Mouse (Mus musculus): ENCODE results near the gene Mrpl22. TPM values are rescaled to one million over a fixed set of nuclear protein-coding genes. Genes with fewer than 3 reads are reported as not detected.
"Not testable (repeated sequence)": the region's sequence is repeated elsewhere in the genome, so short reads cannot be mapped to it uniquely, and the experiment has no call there.

Mrpl22 gene
- polyA plus RNA-seq, 1 experiment from 2014 or later: 111 TPM

DNA sequence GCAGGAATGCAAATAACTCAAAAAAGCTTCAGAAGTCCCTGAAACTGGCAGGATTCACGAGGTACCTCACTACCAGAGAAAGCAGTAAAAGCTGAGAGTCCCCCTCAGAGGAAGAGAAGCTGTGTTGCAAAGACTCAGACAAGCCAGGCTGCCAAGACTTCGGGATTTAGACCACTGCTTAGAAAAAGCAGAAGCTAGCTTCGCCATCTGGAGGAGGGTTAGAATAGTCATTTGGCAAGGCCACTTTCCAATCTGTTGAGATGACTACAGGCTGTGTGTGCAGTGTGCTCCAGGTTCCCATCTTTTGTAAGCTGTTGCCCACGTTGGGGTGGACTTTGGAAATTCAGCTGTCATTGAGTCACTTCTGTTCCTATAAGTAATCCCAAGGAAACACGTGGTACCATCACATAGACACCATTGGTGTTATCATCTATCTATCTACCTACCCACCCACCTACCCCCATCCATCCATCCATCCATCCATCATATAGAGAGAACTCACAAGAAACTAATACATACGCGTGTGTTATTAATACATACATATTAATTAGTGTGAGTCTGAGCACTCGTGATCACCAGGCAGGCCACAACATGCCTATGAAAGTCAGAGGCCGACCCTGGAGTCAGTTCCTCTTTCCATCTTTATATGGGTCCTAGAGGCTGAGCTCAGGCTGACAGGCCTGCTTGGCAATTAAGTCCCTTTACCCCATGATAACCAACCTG, 27.6 kb upstream of the Mrpl22 start:
- 90% methylated on average over 9 of the region's 9 CpGs for WGBS
- H3K4me1 ChIP-seq: no peaks in the 10 kb centered on the region
- no peaks in the 10 kb centered on the region for H3K9me3 ChIP-seq
- peaks cover 89% of the 10 kb centered on the region for H3K36me3 ChIP-seq
- no peak overlapping the region for H3K27ac ChIP-seq
- H3K4me3 ChIP-seq: no peak overlapping the region
- H3K9ac ChIP-seq: no peak overlapping the region
- H3K27me3 ChIP-seq (replicated peaks): no peaks in the 10 kb centered on the region
- H3K4me2 ChIP-seq (replicated peaks): no peak overlapping the region
- no peak for ATAC-seq (ENCODE audit: low FRiP score, low read depth)

DNA sequence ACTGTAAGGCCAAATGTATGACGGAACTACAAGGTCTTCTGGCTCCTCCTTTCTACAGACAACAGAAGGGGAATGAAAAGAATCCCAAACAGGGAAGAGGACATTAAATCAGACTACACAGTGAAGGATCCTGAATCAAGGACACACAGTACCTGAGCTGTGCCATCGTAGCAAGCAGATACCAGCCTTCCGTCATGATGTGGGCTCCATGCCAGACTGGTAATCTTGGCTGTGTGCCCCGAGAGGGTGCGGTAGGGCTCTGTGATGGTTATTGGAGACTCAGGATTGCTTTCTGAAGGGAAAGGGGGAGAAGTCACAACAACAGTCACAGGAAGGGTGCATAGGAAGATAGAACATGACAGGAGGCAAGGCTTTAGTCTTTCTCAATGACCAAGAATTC, 25.2 kb upstream of the Mrpl22 start:
- no peaks in the 10 kb centered on the region for H3K4me1 ChIP-seq
- H3K4me3 ChIP-seq: no peak overlapping the region
- no peaks in the 10 kb centered on the region for H3K27me3 ChIP-seq (replicated peaks)
- 96% methylated on average over 5 of the region's 5 CpGs for WGBS
- H3K27ac ChIP-seq: no peak overlapping the region
- no peaks in the 10 kb centered on the region for H3K9me3 ChIP-seq
- no peak overlapping the region for H3K9ac ChIP-seq
- peaks cover 83% of the 10 kb centered on the region for H3K36me3 ChIP-seq
- no peak for ATAC-seq (ENCODE audit: low FRiP score, low read depth)
- H3K4me2 ChIP-seq (replicated peaks): no peak overlapping the region

DNA sequence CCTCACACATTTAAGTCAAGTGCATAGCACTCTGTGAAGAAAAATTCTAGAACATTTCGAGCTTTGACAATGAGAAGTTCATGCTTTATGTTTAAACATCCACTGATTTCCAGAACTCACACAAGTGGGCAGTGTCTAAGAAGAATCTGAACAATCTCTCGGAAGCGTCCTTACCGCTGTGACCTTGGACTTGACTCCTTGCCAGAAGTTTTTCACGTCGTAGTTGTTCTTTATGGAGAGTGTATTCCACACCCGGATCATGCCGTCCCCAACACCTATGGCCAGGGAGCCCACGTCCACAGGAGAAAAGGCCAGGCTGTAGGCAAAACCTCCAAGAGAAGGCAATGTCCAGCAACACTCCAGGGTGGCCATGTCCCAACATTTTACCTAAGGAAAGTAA, 16.0 kb upstream of the Mrpl22 start:
- no peaks in the 10 kb centered on the region for H3K9me3 ChIP-seq
- H3K4me3 ChIP-seq: no peak overlapping the region
- 96% methylated on average over 9 of the region's 9 CpGs for WGBS
- H3K9ac ChIP-seq: no peak overlapping the region
- H3K36me3 ChIP-seq: peaks cover 79% of the 10 kb centered on the region
- H3K4me1 ChIP-seq: no peaks in the 10 kb centered on the region
- no peak overlapping the region for H3K27ac ChIP-seq
- no peak for ATAC-seq (ENCODE audit: low FRiP score, low read depth)
- no peaks in the 10 kb centered on the region for H3K27me3 ChIP-seq (replicated peaks)
- H3K4me2 ChIP-seq (replicated peaks): no peak overlapping the region

DNA sequence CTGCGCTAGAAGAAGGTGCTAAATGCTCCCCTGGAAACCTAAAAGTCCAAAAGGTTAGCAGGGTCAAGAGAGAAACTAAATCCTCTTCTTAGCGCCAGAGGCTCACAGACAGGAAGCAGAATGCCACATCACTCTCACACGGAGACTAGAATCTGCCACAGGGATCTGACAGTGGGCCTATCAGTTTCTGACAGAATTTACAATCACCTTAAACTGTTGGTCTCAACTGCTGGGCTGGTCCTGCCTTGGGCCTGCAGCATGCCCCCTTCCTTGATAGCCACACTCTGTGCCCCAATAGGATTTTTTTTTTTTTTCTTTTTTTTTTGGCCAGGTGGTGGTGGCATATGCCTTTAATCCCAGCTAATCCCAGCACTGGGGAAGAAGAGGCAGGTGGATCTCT, 14.6 kb upstream of the Mrpl22 start:
- no peak overlapping the region for H3K4me2 ChIP-seq (replicated peaks)
- H3K9ac ChIP-seq: no peak overlapping the region
- H3K36me3 ChIP-seq: peaks cover 79% of the 10 kb centered on the region
- 92% methylated on average over 3 of the region's 3 CpGs for WGBS
- no peak overlapping the region for H3K4me3 ChIP-seq
- no peaks in the 10 kb centered on the region for H3K9me3 ChIP-seq
- H3K4me1 ChIP-seq: no peaks in the 10 kb centered on the region
- no peak for ATAC-seq (ENCODE audit: low FRiP score, low read depth)
- no peaks in the 10 kb centered on the region for H3K27me3 ChIP-seq (replicated peaks)
- no peak overlapping the region for H3K27ac ChIP-seq

DNA sequence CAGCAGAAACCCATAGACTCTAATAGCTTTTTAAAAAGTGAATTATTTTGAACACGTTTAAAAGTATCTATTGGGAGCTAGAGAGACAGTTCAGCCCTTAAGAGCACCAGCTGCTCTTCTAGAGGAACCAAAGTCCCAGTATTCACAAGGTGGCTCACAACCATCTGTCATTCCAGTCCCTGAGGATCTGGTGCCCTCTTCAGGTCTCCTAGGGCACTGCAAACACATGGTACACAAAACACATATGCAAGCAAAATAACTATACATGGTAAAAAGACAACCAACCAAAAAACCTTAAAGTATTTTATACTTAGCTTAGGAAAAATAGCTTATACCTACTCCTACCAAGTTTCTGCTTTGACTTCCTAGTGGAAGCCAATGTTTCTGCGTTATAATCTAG, 6.4 kb upstream of the Mrpl22 start:
- peaks cover 5% of the 10 kb centered on the region for H3K9me3 ChIP-seq
- H3K4me1 ChIP-seq: peaks cover 6% of the 10 kb centered on the region; the same call in 1 of the 2 replicates
- H3K27me3 ChIP-seq (replicated peaks): no peaks in the 10 kb centered on the region
- H3K27ac ChIP-seq: no peak overlapping the region
- H3K36me3 ChIP-seq: peaks cover 47% of the 10 kb centered on the region
- H3K4me3 ChIP-seq: no peak overlapping the region
- H3K4me2 ChIP-seq (replicated peaks): no peak overlapping the region
- no peak for ATAC-seq (ENCODE audit: low FRiP score, low read depth)
- WGBS: 93% methylated on average over 2 of the region's 2 CpGs
- H3K9ac ChIP-seq: no peak overlapping the region

DNA sequence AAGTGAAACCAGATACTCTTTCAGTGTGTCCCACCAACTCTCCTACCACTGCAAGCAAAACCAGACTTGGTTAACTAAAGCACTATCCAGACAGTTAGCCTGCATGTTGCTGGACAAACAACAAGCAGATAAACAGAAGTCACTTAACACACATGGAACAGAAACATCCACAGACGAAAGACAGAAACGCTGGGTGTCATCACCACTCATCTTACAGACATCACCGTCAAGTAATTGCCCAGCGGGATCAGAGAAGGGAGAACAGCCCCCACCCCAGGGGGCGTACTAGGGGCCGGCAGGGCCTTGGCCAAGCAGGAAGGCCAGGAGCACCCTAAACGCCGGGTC, 3.7 kb upstream of the Mrpl22 start:
- peaks cover 14% of the 10 kb centered on the region for H3K4me1 ChIP-seq
- no peak overlapping the region for H3K27ac ChIP-seq
- peak overlapping the region; percentile 87 for H3K4me3 ChIP-seq
- H3K9me3 ChIP-seq: peaks cover 5% of the 10 kb centered on the region
- H3K4me2 ChIP-seq (replicated peaks): peak overlapping the region; percentile 81
- peak overlapping the region; percentile 80 for H3K9ac ChIP-seq
- under 1% methylated on average over 8 of the region's 8 CpGs for WGBS
- ATAC-seq (ENCODE audit: low FRiP score, low read depth): no peak
- peaks cover 24% of the 10 kb centered on the region for H3K36me3 ChIP-seq
- no peaks in the 10 kb centered on the region for H3K27me3 ChIP-seq (replicated peaks)

DNA sequence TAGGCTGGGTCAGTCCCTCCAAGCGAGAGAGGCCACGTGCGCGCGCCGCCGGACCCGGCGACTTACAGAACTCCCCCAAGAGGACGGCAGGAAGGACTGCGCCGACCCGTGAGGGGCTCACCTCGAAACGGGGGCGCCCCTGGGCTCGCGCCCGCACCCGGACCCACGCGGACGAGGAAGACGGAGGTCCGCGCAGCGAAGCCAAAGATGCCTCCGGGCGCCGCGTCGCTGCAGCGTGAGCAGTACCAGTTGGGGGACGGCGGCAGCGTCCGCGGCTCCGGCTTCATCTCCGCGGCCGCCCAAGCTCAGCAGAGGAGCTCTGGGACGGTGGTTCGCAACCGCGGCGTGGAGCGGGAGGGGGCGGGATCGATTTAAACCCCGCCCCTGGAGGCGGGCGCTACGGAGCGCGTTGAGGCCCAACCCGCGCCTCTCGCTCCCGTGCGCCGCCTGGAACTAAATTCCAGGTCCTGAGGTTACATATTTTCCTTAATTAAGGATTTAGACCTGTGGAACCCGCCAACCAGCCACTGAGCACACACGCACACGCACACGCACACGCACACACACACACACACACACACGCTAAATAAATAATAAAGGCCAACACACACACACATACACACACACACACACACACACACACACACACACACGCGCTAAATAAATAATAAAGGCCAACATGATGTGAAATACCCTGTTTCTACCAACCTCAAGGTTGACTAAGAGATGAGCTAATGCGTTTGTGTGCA, 3.1 kb upstream of the Mrpl22 start, which contains the start of gene Gemin5:
Gemin5 (minus strand) TSS at position 373 of the 749 bp plus-strand sequence.
- peaks cover 5% of the 10 kb centered on the region for H3K9me3 ChIP-seq
- H3K4me2 ChIP-seq (replicated peaks): peak within 1 kb of the TSS; percentile 81
- H3K4me3 ChIP-seq: peak within 1 kb of the TSS; percentile 87
- peaks cover 15% of the 10 kb centered on the region for H3K4me1 ChIP-seq
- WGBS: 2% methylated on average over 71 of the region's 71 CpGs
- H3K27me3 ChIP-seq (replicated peaks): no peaks in the 10 kb centered on the region
- ATAC-seq (ENCODE audit: low FRiP score, low read depth): peak; percentile 71
- H3K27ac ChIP-seq: no peak within 1 kb of the TSS
- peak within 1 kb of the TSS; percentile 80 for H3K9ac ChIP-seq
- peaks cover 20% of the 10 kb centered on the region for H3K36me3 ChIP-seq

DNA sequence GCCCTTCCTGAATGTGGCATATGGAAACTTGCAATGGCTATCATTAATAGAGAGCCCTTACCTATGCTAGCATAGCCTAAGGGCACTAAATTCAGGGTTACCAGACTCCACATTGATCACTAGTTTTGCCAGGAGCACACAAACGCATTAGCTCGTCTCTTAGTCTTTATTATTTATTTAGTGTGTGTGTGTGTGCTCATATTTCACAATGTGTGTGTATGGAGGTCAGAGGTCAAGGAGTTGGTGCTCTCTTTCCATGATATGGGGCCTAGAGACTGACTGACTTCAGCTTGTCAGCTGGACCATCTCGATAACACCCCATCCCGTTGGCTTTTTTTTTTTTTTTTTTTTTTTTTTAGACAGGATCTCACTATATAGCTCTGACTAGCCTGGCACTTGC, 1.8 kb upstream of the Mrpl22 start:
- peaks cover 15% of the 10 kb centered on the region for H3K4me1 ChIP-seq
- no peak for ATAC-seq (ENCODE audit: low FRiP score, low read depth)
- H3K9ac ChIP-seq: no peak overlapping the region
- peaks cover 5% of the 10 kb centered on the region for H3K9me3 ChIP-seq
- no peak overlapping the region for H3K27ac ChIP-seq
- WGBS: 88% methylated on average over 4 of the region's 4 CpGs
- H3K4me2 ChIP-seq (replicated peaks): no peak overlapping the region
- no peak overlapping the region for H3K4me3 ChIP-seq
- H3K27me3 ChIP-seq (replicated peaks): no peaks in the 10 kb centered on the region
- peaks cover 32% of the 10 kb centered on the region for H3K36me3 ChIP-seq

DNA sequence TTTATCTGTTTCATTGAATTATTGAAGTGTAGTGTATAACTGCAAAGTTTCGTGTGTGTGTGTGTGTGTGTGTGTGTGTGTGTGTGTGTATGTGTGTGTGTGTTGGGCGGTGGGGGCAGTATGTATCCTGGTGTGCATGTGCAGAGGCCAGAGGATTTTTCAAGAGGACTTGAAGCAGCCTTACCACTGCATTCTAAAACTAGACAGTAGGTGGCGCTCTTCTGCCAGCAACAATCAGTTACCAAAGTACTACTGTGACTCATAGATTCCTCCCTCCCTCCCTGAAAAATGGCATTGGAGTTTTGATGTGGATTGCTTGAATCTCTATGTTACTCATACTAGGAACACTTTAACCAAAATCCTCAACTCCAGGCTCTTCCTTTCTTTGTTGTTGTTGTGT, 8.1 kb downstream of the Mrpl22 start:
- H3K36me3 ChIP-seq: peaks cover 44% of the 10 kb centered on the region
- H3K4me1 ChIP-seq: no peaks in the 10 kb centered on the region
- no peaks in the 10 kb centered on the region for H3K27me3 ChIP-seq (replicated peaks)
- no peak overlapping the region for H3K4me2 ChIP-seq (replicated peaks)
- H3K9me3 ChIP-seq: no peaks in the 10 kb centered on the region
- no peak overlapping the region for H3K4me3 ChIP-seq
- H3K9ac ChIP-seq: no peak overlapping the region
- WGBS: 24% methylated on average over 3 of the region's 3 CpGs
- ATAC-seq (ENCODE audit: low FRiP score, low read depth): 0 out of 2 replicates have a peak, but pooled peaks have one; percentile 21
- no peak overlapping the region for H3K27ac ChIP-seq

DNA sequence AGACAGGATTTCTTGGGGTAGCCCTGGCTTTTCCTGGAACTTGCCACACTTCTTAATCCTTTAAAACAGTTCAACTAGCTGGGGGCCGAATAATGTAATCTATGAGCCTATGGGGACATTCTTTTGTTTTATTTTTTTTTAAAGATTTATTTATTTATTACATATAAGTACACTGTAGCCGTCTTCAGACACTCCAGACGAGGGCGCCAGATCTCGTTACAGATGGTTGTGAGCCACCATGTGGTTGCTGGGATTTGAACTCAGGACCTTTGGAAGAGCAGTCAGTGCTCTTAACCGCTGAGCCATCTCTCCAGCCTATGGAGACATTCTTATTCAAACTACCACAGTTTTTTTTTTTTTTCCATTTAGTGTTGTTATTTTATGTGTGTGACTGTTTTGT, 8.5 kb downstream of the Mrpl22 start:
- WGBS: 93% methylated on average over 6 of the region's 6 CpGs
- peaks cover 42% of the 10 kb centered on the region for H3K36me3 ChIP-seq
- H3K4me2 ChIP-seq (replicated peaks); H3K4me1 ChIP-seq; H3K9me3 ChIP-seq; H3K27ac ChIP-seq; H3K9ac ChIP-seq; H3K4me3 ChIP-seq; ATAC-seq (ENCODE audit: low FRiP score, low read depth); H3K27me3 ChIP-seq (replicated peaks): not testable (repeated sequence)

DNA sequence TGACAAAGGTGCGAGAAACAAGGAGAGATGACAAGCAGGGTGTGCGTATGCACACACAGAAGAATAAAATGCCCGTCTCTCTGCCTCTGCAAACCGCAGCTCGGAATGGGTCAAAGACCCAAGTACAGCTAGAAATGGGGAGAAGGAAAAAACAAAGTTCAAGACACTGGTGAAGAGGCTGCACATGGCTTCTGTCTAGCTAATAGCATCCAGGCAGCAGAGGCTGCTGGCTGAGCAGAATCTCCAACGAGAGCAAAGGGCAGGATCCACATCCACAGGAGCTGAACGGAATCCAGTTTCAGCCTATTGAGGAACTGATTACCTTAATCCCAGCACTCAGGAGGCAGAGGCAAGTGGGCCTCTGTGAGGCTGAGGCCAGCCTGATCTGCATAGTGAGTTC, 9.3 kb downstream of the Mrpl22 start:
- WGBS: 94% methylated on average over 7 of the region's 7 CpGs
- no peaks in the 10 kb centered on the region for H3K4me1 ChIP-seq
- H3K9me3 ChIP-seq: no peaks in the 10 kb centered on the region
- H3K27ac ChIP-seq: no peak overlapping the region
- no peak overlapping the region for H3K4me3 ChIP-seq
- H3K36me3 ChIP-seq: peaks cover 34% of the 10 kb centered on the region
- no peaks in the 10 kb centered on the region for H3K27me3 ChIP-seq (replicated peaks)
- no peak overlapping the region for H3K4me2 ChIP-seq (replicated peaks)
- no peak for ATAC-seq (ENCODE audit: low FRiP score, low read depth)
- H3K9ac ChIP-seq: no peak overlapping the region

DNA sequence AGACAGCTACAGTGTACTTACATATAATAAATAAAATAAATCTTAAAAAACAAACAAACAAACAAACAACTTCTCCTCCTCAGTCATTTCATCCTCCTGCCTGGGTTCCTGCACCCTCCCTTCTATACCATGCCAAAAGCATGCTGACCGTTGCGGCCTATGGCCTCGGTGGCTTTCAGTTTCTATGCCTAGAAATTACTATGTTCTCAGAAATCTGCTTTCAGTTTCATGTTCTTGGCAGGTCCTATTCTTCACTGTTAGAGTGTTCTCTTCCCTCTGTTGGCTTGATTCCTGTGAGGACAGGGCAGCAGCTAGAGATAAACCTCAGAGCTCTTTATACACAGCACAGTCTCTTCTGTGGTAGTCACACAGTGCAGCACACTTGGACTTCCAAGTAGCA, 12.1 kb downstream of the Mrpl22 start:
- no peak overlapping the region for H3K9ac ChIP-seq
- WGBS: 88% methylated on average over 3 of the region's 3 CpGs
- H3K36me3 ChIP-seq: peaks cover 7% of the 10 kb centered on the region
- no peaks in the 10 kb centered on the region for H3K9me3 ChIP-seq
- ATAC-seq (ENCODE audit: low FRiP score, low read depth): no peak
- H3K4me2 ChIP-seq (replicated peaks): no peak overlapping the region
- H3K27ac ChIP-seq: no peak overlapping the region
- H3K4me1 ChIP-seq: no peaks in the 10 kb centered on the region
- no peaks in the 10 kb centered on the region for H3K27me3 ChIP-seq (replicated peaks)
- no peak overlapping the region for H3K4me3 ChIP-seq

DNA sequence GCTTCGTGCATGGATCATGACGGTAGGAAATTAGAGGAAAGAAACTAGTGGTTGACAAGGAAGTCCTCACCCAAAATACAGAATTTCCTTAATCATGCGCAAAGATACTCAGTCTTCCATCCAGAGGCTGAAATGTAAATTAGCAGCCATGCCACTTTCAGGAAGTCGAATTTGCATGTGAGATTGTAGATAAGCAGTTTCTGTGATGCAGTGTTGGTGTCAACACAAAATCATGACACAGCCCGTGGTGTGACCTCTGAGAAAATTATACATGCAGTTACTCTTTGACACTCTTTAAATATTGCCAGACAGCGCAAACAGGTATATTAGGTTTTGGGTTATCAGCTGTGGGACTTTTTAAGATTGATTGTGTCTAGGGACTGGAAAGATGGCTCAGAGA, 18.2 kb downstream of the Mrpl22 start:
- no peak overlapping the region for H3K27ac ChIP-seq
- WGBS: 92% methylated on average over 6 of the region's 6 CpGs
- H3K27me3 ChIP-seq (replicated peaks): no peaks in the 10 kb centered on the region
- H3K4me1 ChIP-seq: no peaks in the 10 kb centered on the region
- no peak overlapping the region for H3K9ac ChIP-seq
- ATAC-seq (ENCODE audit: low FRiP score, low read depth): no peak
- H3K4me2 ChIP-seq (replicated peaks): no peak overlapping the region
- no peaks in the 10 kb centered on the region for H3K9me3 ChIP-seq
- no peak overlapping the region for H3K4me3 ChIP-seq
- no peaks in the 10 kb centered on the region for H3K36me3 ChIP-seq
